In genomic region chr3:89896571-89896970, GRCm38 (mm10) we compare ENCODE assay signal across 17 mouse cellular contexts. TPM values are rescaled to one million over a fixed set of nuclear protein-coding genes. Genes with fewer than 3 reads are reported as not detected.
A peak's percentile ranks its signal among the peaks of the same experiment; 100 is the strongest.
DNase-seq lines count a peak whose midpoint lies in the region; ATAC-seq and TF ChIP-seq lines count a peak whose summit lies in the region.
"Had no signal": no experiment of that assay in that cellular context is flagged by ENCODE, and none has a peak within 500 bp of the region (broad histone marks: within the 10 kb centered on the region; RNA-seq: fewer than 3 reads in every experiment).

No protein-coding gene starts in this region.

- WGBS in neural tube, embryonic 15.5 days = 7% methylated on average over 5 of the region's 5 CpGs
- 37% methylated on average over 5 of the region's 5 CpGs for WGBS in stomach, embryonic 15.5 days

- H3K4me3 ChIP-seq in neural tube, embryonic 15.5 days (replicated peaks) = no peak overlapping the region
- H3K4me3 ChIP-seq in ES-Bruce4 (ENCODE audit: low read depth, low read length) = no peak overlapping the region
- H3K4me3 ChIP-seq in stomach, embryonic 15.5 days (replicated peaks) = no peak overlapping the region
- H3K4me3 ChIP-seq: embryonic facial prominence, embryonic 13.5 days; forebrain, embryonic 15.5 days; liver, embryonic 12.5 days had no signal

- H3K9ac ChIP-seq in neural tube, embryonic 15.5 days (replicated peaks) = no peak overlapping the region
- no peak overlapping the region for H3K9ac ChIP-seq in ES-Bruce4 (ENCODE audit: low read depth, poor library complexity, severe bottlenecking)
- no peak overlapping the region for H3K9ac ChIP-seq in stomach, embryonic 15.5 days
- H3K9ac ChIP-seq: embryonic facial prominence, embryonic 13.5 days; forebrain, embryonic 15.5 days; liver, embryonic 12.5 days had no signal

- no peaks in the 10 kb centered on the region for H3K9me3 ChIP-seq in neural tube, embryonic 15.5 days (replicated peaks)
- H3K9me3 ChIP-seq in ES-Bruce4 (replicated peaks; ENCODE audit: control insufficient read depth, insufficient read depth, low read length, poor library complexity, severe bottlenecking) = no peaks in the 10 kb centered on the region
- H3K9me3 ChIP-seq in stomach, embryonic 15.5 days = no peaks in the 10 kb centered on the region
- H3K9me3 ChIP-seq: embryonic facial prominence, embryonic 13.5 days; forebrain, embryonic 15.5 days; liver, embryonic 12.5 days had no signal

- no peaks in the 10 kb centered on the region for H3K36me3 ChIP-seq in neural tube, embryonic 15.5 days
- no peaks in the 10 kb centered on the region for H3K36me3 ChIP-seq in ES-Bruce4 (ENCODE audit: control insufficient read depth, insufficient read depth, low read length, poor library complexity, severe bottlenecking)
- no peaks in the 10 kb centered on the region for H3K36me3 ChIP-seq in stomach, embryonic 15.5 days
- H3K36me3 ChIP-seq: embryonic facial prominence, embryonic 13.5 days; forebrain, embryonic 15.5 days; liver, embryonic 12.5 days had no signal

- ATAC-seq in neural tube, embryonic 15.5 days (ENCODE audit: low FRiP score) = no peak
- ATAC-seq in stomach, embryonic 15.5 days (ENCODE audit: insufficient read depth, low FRiP score, low read depth) = no peak
- ATAC-seq: forebrain, embryonic 15.5 days; intestine, postnatal 0 days; liver, embryonic 12.5 days; midbrain, embryonic 16.5 days had no signal

- peak; percentile 28 for DNase-seq in neural tube, embryonic 10.5 days (ENCODE audit: extremely low spot score, low spot score)
- DNase-seq in adrenal gland, adult 2 months = peak; percentile 84
- DNase-seq in heart, adult 8-10 months (ENCODE audit: low spot score) = no peak
- no peak for DNase-seq in cerebellum, postnatal 25 days
- DNase-seq: cerebellum, adult 18-20 months; heart, postnatal 4 days; lung, postnatal 14 days; right cerebral cortex, postnatal 4 days had no signal

- TF ChIP-seq POLR2A in ES-Bruce4 (IDR thresholded peaks at IDR 0.05; ENCODE audit: insufficient read depth, low read length) = no peak

- H3K27me3 ChIP-seq in neural tube, embryonic 15.5 days (replicated peaks) = no peaks in the 10 kb centered on the region
- no peaks in the 10 kb centered on the region for H3K27me3 ChIP-seq in ES-Bruce4 (ENCODE audit: control insufficient read depth, insufficient read depth, low read length, poor library complexity, severe bottlenecking)
- no peaks in the 10 kb centered on the region for H3K27me3 ChIP-seq in stomach, embryonic 15.5 days (replicated peaks)
- H3K27me3 ChIP-seq: embryonic facial prominence, embryonic 13.5 days; forebrain, embryonic 15.5 days had no signal

- TF ChIP-seq EP300 in ES-Bruce4 (IDR thresholded peaks at IDR 0.05; ENCODE audit: insufficient read depth, low read depth, low read length) = no peak

- peaks cover 11% of the 10 kb centered on the region for H3K4me1 ChIP-seq in neural tube, embryonic 15.5 days
- H3K4me1 ChIP-seq in ES-Bruce4 (ENCODE audit: control insufficient read depth, insufficient read depth, low read length) = peaks cover 6% of the 10 kb centered on the region
- H3K4me1 ChIP-seq in stomach, embryonic 15.5 days = peaks cover 8% of the 10 kb centered on the region
- H3K4me1 ChIP-seq: forebrain, embryonic 15.5 days had no signal

- no peak overlapping the region for H3K4me2 ChIP-seq in neural tube, embryonic 15.5 days
- H3K4me2 ChIP-seq in stomach, embryonic 15.5 days = no peak overlapping the region
- H3K4me2 ChIP-seq: embryonic facial prominence, embryonic 13.5 days; forebrain, embryonic 15.5 days; heart, embryonic 11.5 days; liver, embryonic 12.5 days had no signal

- H3K27ac ChIP-seq in neural tube, embryonic 15.5 days (replicated peaks) = no peak overlapping the region
- peak overlapping the region; percentile 20; the same call in 1 of the 2 replicates for H3K27ac ChIP-seq in ES-Bruce4 (ENCODE audit: insufficient read depth, low read length)
- H3K27ac ChIP-seq in stomach, embryonic 15.5 days = peak overlapping the region; percentile 42
- H3K27ac ChIP-seq: forebrain, embryonic 15.5 days; liver, embryonic 12.5 days had no signal

- TF ChIP-seq CTCF in ES-Bruce4 (IDR thresholded peaks at IDR 0.05; ENCODE audit: low read depth, low read length) = no peak

RNA-seq across cellular contexts. Expression of gene Il6ra, which starts 16.4 kb away (rescaled TPM):
- 1.2 and 1.5 TPM in 2 replicates for polyA plus RNA-seq in neural tube, embryonic 15.5 days (2015; fragmentation: Nextera tagmentation; extraction: Ambion mirVana)
- 0.84 and 0.97 TPM in 2 replicates for polyA plus RNA-seq in ES-Bruce4 (2011; ENCODE audit: insufficient read depth, insufficient read length, low read depth, missing spikeins)
- total RNA-seq in adrenal gland, adult 2 months (2021) = 10 to 100 TPM in 1 of 2 experiments, 1 to 10 TPM in 1; 7.9 to 11.5 TPM
- polyA plus RNA-seq in adrenal gland, adult 2 months (2012; rRNA removed) = 5.2 and 5.3 TPM in 2 replicates
- polyA plus RNA-seq in stomach, embryonic 15.5 days (2015; fragmentation: Nextera tagmentation; extraction: Ambion mirVana) = 3.2 TPM in 2 replicates
- 1 to 10 TPM; 2.8 to 4.3 (median 3.1) TPM for total RNA-seq in heart, adult 8-10 months (2022)

Comparison
In these comparisons a context has a peak if more than half of its experiments do, and no peak if none do; other contexts are left out.
1. DNase-seq: peak in neural tube, embryonic 10.5 days (single experiment) and adrenal gland, adult 2 months (single experiment); none in heart, adult 8-10 months (single experiment) and cerebellum, postnatal 25 days (0 of 2).